Mouse (Mus musculus): ENCODE results near the gene Mrpl54. TPM values are rescaled to one million over a fixed set of nuclear protein-coding genes. Genes with fewer than 3 reads are reported as not detected.

The Mrpl54 gene
- polyA plus RNA-seq, 1 experiment from 2014 or later, result 206 TPM

DNA sequence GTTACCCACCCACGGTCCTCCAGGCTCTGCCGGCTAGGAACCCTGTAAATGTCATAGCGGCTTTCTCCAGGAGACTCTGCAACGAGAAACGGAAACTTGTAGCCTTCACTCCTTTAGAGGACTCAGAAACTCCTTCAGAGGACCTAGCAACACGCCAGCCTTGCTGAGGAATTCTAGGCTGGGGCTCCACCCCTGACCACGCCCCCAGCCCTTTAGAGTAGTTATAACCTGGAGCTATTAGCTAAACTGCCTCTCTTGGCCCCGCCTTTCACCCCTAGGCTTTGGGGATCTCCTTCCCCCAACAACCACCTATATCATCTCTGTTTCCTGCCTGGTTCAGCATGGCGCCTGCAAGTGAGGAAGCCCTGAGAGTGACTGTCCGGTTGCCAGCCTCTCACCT, 12.8 kb upstream of the Mrpl54 start:
- Histone ChIP-seq H3K36me3 (no peaks in the 10 kb centered on the region), H3K4me3 (0 out of 2 replicates have a peak overlapping the region, but pooled peaks have one; percentile 1), H3K9ac (peak overlapping the region; percentile 43), H3K27ac (no peak overlapping the region), H3K4me2 (replicated peaks) (peak overlapping the region; percentile 41), H3K9me3 (0 out of 2 replicates have a peak, but pooled peaks cover 4% of the 10 kb centered on the region), H3K4me1 (peaks cover 17% of the 10 kb centered on the region), H3K27me3 (peaks cover 64% of the 10 kb centered on the region)
- no peak; the same call in 1 of the 2 replicates for ATAC-seq (ENCODE audit: low FRiP score, low read depth)
- 30% methylated on average over 10 of the region's 10 CpGs for WGBS

- Histone ChIP-seq H3K4me3 (no peak overlapping the region), H3K9me3 (0 out of 2 replicates have a peak, but pooled peaks cover 4% of the 10 kb centered on the region), H3K27me3 (peaks cover 45% of the 10 kb centered on the region), H3K27ac (no peak overlapping the region), H3K4me1 (peaks cover 12% of the 10 kb centered on the region), H3K9ac (no peak overlapping the region), H3K36me3 (peaks cover 13% of the 10 kb centered on the region), H3K4me2 (replicated peaks) (no peak overlapping the region)
- ATAC-seq (ENCODE audit: low FRiP score, low read depth), result no peak
- WGBS, result 82% methylated on average over 22 of the region's 22 CpGs
Observed at GRCm38 (mm10) chr10:81277676-81278075, 10.9 kb upstream of the Mrpl54 start.

GRCm38 (mm10) chr10:81273842-81274241, 7.1 kb upstream of the Mrpl54 start:
- WGBS, result 96% methylated on average over 19 of the region's 19 CpGs
- Histone ChIP-seq H3K27ac (no peak overlapping the region), H3K36me3 (peaks cover 45% of the 10 kb centered on the region), H3K9ac (no peak overlapping the region), H3K9me3 (0 out of 2 replicates have a peak, but pooled peaks cover 4% of the 10 kb centered on the region), H3K4me1 (peaks cover 9% of the 10 kb centered on the region), H3K4me3 (no peak overlapping the region), H3K4me2 (replicated peaks) (no peak overlapping the region), H3K27me3 (0 out of 2 replicates have a peak, but pooled peaks cover 11% of the 10 kb centered on the region)
- no peak for ATAC-seq (ENCODE audit: low FRiP score, low read depth)

DNA sequence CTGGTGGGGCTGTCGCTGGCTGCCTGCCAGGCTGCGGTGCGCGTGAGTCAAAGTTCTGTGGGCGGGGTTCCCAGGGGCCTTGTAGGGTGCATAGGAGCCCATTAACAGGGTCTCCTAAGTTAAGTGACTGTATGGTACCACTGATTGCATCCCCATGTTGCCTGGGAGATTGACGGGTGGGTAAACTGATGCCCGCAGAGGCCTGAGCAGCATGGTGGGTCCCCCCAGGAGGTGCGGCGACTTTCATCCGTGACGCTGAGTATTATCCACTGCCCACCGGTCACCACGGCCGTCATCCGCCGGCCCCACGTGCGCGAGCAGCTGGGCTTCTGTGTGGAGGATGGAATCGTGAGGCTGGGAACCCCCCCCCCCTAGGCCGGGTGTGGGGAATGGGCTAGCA, 5.6 kb upstream of the Mrpl54 start:
- no peak for ATAC-seq (ENCODE audit: low FRiP score, low read depth)
- WGBS, result 95% methylated on average over 21 of the region's 21 CpGs
- Histone ChIP-seq H3K36me3 (peaks cover 45% of the 10 kb centered on the region), H3K9me3 (0 out of 2 replicates have a peak, but pooled peaks cover 4% of the 10 kb centered on the region), H3K4me1 (peaks cover 13% of the 10 kb centered on the region), H3K4me2 (replicated peaks) (no peak overlapping the region), H3K27me3 (0 out of 2 replicates have a peak, but pooled peaks cover 4% of the 10 kb centered on the region), H3K9ac (no peak overlapping the region), H3K27ac (no peak overlapping the region), H3K4me3 (no peak overlapping the region)

- Histone ChIP-seq H3K9ac (peak overlapping the region; percentile 87), H3K9me3 (no peaks in the 10 kb centered on the region), H3K4me1 (peaks cover 21% of the 10 kb centered on the region), H3K4me2 (replicated peaks) (peak overlapping the region; percentile 95), H3K4me3 (peak overlapping the region; percentile 75), H3K27ac (peak overlapping the region; percentile 63; the same call in 1 of the 2 replicates), H3K36me3 (peaks cover 63% of the 10 kb centered on the region), H3K27me3 (no peaks in the 10 kb centered on the region)
- ATAC-seq (ENCODE audit: low FRiP score, low read depth), result no peak
- WGBS, result 83% methylated on average over 16 of the region's 16 CpGs
Observed at GRCm38 (mm10) chr10:81268643-81269412, 2.1 kb upstream of the Mrpl54 start.

DNA sequence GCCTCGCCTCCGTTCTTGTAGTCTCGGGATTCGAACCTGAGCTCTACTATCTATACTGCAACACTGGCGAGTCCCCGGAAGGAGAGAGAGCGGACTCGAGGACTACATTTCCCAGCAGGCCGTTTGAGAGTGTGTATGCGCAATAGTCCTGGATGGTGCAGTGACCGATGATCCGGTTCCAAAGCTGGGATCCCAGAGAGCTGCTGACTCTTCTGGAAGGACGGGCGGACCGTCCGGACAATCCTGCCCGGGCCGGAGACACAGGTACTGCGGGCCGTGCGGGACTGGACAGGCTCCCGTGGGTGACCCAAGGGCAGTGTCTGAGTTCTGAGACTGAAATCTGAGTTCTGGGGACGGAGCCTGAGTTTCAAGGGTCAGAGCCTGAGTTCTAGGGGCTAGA, 1.3 kb upstream of the Mrpl54 start:
- ATAC-seq (ENCODE audit: low FRiP score, low read depth), result no peak
- Histone ChIP-seq H3K27ac (peak overlapping the region; percentile 63; the same call in 1 of the 2 replicates), H3K9me3 (no peaks in the 10 kb centered on the region), H3K4me3 (peak overlapping the region; percentile 75), H3K4me2 (replicated peaks) (peak overlapping the region; percentile 95), H3K4me1 (peaks cover 21% of the 10 kb centered on the region), H3K9ac (peak overlapping the region; percentile 87), H3K36me3 (peaks cover 63% of the 10 kb centered on the region), H3K27me3 (no peaks in the 10 kb centered on the region)
- WGBS, result 3% methylated on average over 23 of the region's 23 CpGs

GRCm38 (mm10) chr10:81265540-81265939, 1.2 kb downstream of the Mrpl54 start:
- 95% methylated on average over 8 of the region's 8 CpGs for WGBS
- H3K4me2 ChIP-seq (replicated peaks), result peak overlapping the region; percentile 74
- peaks cover 5% of the 10 kb centered on the region for H3K27me3 ChIP-seq
- peak overlapping the region; percentile 78 for H3K9ac ChIP-seq
- peaks cover 3% of the 10 kb centered on the region for H3K9me3 ChIP-seq
- no peak overlapping the region for H3K27ac ChIP-seq
- peaks cover 21% of the 10 kb centered on the region for H3K4me1 ChIP-seq
- H3K4me3 ChIP-seq, result peak overlapping the region; percentile 75
- no peak for ATAC-seq (ENCODE audit: low FRiP score, low read depth)
- H3K36me3 ChIP-seq, result peaks cover 63% of the 10 kb centered on the region

DNA sequence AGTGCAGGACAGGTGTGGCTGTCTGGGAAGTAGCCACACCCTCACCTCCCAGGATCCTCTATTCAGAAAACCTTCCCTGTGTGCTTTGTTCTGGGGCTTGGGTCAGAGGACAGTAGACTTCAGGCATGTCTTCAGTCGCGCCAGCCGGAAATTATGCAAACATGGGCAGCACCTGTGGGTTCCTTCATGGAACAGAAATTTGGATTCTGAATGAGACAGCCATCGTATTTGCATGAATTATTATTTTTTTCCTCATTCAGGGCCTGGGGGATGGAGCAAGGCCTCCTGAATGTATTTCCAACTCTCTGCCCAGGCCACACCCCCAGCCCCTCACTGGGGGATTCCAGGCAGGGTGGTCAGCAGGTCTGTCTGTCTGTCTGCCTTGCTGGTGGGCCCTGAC, 5.7 kb downstream of the Mrpl54 start:
- peaks cover 24% of the 10 kb centered on the region for H3K4me1 ChIP-seq
- WGBS, result 89% methylated on average over 4 of the region's 4 CpGs
- ATAC-seq (ENCODE audit: low FRiP score, low read depth), result no peak
- H3K4me2 ChIP-seq (replicated peaks), result no peak overlapping the region
- peaks cover 53% of the 10 kb centered on the region for H3K36me3 ChIP-seq
- H3K27me3 ChIP-seq, result peaks cover 50% of the 10 kb centered on the region
- H3K27ac ChIP-seq, result no peak overlapping the region
- no peak overlapping the region for H3K4me3 ChIP-seq
- no peak overlapping the region for H3K9ac ChIP-seq
- H3K9me3 ChIP-seq, result peaks cover 5% of the 10 kb centered on the region

DNA sequence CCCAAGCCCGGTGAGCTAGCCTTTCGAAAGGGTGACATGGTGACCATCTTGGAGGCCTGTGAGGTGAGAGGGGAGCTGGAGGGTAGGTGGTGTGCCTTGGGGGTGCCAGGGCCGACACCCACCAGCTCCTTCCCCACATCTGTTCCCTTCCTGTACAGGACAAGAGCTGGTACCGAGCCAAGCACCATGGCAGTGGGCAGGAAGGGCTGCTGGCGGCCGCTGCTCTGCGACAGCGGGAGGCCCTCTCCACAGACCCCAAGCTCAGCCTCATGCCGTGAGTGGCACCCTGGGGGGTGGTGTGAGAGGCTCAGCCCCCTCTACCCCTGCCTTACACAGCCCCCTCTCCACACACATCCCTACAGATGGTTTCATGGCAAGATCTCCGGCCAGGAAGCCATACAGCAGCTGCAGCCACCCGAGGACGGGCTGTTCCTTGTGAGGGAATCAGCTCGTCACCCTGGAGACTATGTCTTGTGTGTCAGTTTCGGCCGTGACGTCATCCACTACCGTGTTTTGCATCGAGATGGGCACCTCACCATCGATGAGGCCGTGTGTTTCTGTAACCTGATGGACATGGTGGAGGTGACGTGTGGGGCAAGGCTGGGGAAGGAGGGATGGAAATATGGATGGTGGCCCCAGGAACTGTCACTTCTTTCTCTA, 7.4 kb downstream of the Mrpl54 start:
- peak overlapping the region; percentile 35; the same call in 1 of the 2 replicates for H3K9ac ChIP-seq
- no peak overlapping the region for H3K27ac ChIP-seq
- ATAC-seq (ENCODE audit: low FRiP score, low read depth), result no peak
- H3K27me3 ChIP-seq, result peaks cover 66% of the 10 kb centered on the region
- peaks cover 39% of the 10 kb centered on the region for H3K36me3 ChIP-seq
- H3K9me3 ChIP-seq, result peaks cover 5% of the 10 kb centered on the region
- H3K4me2 ChIP-seq (replicated peaks), result no peak overlapping the region; the same call in 1 of the 2 replicates
- peaks cover 15% of the 10 kb centered on the region for H3K4me1 ChIP-seq
- no peak overlapping the region for H3K4me3 ChIP-seq
- 37% methylated on average over 21 of the region's 21 CpGs for WGBS

DNA sequence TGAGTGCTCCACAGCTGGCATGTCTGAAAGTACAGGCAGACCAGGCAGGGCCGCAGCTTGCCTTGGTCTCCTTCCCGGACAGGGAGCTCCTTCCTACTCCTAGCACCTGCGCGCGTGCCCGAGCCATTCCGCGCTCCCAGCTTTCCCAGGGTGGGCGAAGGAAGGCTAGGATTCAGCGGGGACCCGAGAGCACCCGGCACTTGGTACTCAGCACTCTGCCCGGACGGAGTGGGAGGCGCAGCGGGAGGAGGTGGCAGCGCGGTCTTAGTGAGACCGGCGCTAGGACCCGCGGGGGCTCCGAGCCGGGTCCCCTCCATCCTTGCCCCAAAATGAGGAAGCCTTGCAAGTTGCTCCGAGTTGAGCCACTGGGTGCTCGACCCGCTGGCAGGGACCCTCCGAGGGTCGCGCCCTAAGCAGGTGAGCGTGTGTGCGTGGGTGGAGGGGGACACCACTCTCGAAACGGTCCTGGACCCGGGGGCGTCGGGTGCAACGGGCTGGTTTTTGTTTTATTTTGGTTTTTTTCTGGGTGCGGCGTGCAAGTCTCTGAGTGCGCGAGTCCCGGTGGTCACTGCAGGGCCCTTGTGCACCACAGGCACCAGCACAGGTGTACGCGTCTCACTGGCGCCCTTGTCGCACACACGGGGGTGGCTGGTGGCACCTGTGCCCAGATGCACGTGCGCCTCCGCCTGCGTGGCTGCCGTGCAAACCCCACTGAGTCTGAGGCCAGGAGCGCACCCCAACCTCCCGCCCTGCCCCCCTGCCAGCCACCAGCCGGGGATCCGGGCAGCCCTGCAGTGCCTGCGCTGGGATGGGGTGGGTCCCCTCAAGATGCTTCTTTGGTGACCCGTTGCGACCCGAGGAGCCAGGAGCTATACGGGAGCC, 9.3 kb downstream of the Mrpl54 start:
- H3K4me1 ChIP-seq, result peaks cover 24% of the 10 kb centered on the region
- WGBS, result 2% methylated on average over 62 of the region's 62 CpGs
- peak overlapping the region; percentile 65 for H3K9ac ChIP-seq
- peaks cover 19% of the 10 kb centered on the region for H3K36me3 ChIP-seq
- peaks cover 86% of the 10 kb centered on the region for H3K27me3 ChIP-seq
- no peak for ATAC-seq (ENCODE audit: low FRiP score, low read depth)
- peak overlapping the region; percentile 52 for H3K4me3 ChIP-seq
- no peak overlapping the region for H3K27ac ChIP-seq
- H3K9me3 ChIP-seq, result peaks cover 5% of the 10 kb centered on the region
- peak overlapping the region; percentile 80 for H3K4me2 ChIP-seq (replicated peaks)

DNA sequence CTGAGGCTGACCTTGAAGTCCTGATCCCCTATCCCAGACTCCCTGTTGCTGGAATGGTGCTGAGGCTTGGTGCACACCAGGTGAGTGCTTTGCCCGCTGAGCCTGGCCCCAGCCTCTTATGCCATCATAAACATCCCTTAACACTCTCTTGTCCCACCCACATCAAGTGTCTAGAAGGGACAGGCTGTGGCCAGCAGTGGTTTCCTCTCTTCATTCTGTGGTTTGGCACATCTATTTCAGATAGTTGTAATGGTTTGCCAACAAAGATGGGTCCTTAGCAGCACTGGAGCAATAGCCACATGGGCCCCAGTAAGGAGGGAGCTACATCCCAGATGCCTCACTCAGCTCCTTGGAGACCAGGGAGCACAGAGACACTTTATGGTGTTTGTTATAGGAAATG, 11.8 kb downstream of the Mrpl54 start:
- Histone ChIP-seq H3K36me3 (0 out of 2 replicates have a peak, but pooled peaks cover under 1% of the 10 kb centered on the region), H3K27ac (no peak overlapping the region), H3K9me3 (no peaks in the 10 kb centered on the region), H3K27me3 (peaks cover 96% of the 10 kb centered on the region), H3K4me2 (replicated peaks) (no peak overlapping the region), H3K4me3 (no peak overlapping the region), H3K4me1 (peaks cover 24% of the 10 kb centered on the region), H3K9ac (no peak overlapping the region)
- ATAC-seq (ENCODE audit: low FRiP score, low read depth), result no peak
- WGBS, result 56% methylated on average over 1 of the region's 1 CpGs

Measured in limb, embryonic 13.5 days (tissue).